Mouse (Mus musculus): ENCODE measurements around the gene Grb2. TPM values are rescaled to one million over a fixed set of nuclear protein-coding genes. Genes with fewer than 3 reads are reported as not detected.

Gene Grb2
- polyA plus RNA-seq, 1 experiment from 2014 or later = 188 TPM

DNA sequence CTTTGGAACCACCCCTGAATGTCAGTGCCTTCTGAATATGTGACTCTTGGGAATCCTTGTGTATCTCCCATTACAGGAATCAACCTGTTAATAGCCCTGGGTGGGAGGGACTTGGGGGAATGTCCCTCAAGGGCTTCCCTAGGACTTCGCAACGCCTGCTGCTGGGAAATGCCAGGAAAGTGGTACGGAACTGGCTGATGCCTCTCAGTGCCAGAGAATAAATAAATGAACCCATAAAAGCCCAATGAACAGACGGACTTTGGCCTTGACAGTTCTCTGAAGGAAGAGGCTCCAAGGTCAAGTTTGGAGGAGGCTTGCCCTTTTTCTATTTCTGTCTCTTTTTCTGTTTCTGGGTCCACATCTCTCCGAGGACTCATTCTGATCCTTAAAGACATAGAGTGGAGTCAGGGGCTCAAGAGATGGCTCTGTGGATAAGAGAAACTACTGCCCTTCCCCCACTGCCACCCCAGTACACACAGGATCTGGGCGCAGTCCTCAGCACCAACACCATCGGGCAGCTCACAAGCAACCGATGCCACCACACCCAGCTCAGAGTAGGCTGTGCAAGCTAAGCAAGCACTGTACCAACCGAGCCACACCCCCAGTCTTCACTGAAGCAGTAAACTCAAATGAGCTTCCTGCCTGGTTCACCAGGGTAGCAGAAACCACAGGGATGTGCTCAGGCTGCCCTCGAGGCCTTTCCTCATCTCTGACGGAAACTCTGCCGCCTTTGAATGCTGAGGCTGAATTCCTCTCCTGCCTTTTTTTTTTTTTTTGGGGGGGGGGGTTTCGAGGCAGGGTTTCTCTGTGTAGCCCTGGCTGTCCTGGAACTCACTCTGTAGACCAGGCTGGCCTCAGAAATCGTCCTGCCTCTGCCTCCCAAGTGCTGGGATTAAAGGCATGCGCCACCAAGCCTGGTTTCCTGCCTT lies 8.3 kb upstream of the Grb2 start:
- Histone ChIP-seq H3K27ac (ENCODE audit: low read length) (no peak overlapping the region), H3K4me2 (ENCODE audit: low read length) (no peak overlapping the region), H3K9ac (replicated peaks; ENCODE audit: low read depth, low read length) (no peak overlapping the region), H3K4me3 (replicated peaks; ENCODE audit: low read length) (no peak overlapping the region), H3K36me3 (ENCODE audit: control insufficient read depth, insufficient read depth) (no peaks in the 10 kb centered on the region), H3K4me1 (replicated peaks; ENCODE audit: control insufficient read depth, insufficient read depth, low read length) (no peaks in the 10 kb centered on the region), H3K27me3 (replicated peaks; ENCODE audit: control insufficient read depth, insufficient read depth, low read length) (no peaks in the 10 kb centered on the region), H3K9me3 (ENCODE audit: control insufficient read depth, low read length) (no peaks in the 10 kb centered on the region)
- ATAC-seq = no peak
- WGBS = 71% methylated on average over 15 of the region's 15 CpGs

DNA sequence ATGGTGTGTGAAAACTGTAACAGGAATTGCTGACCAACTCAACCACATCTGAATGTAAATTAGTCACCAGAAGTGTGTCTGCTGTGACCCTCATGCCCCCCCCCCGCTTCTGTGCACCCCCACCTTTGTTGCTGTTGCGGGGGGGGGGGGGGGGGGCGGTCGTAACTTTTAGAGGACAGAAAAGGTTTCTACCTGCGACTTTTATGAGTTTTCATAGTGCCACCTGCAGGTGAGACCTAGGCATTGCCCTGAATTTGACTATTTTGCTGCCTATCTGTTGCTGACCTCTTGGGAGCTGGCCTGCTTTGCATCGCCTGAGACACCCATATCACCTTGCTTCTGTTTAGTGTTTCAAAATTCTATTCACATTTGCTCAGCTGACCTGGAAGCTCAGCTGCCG lies 6.1 kb upstream of the Grb2 start:
- Histone ChIP-seq H3K4me3 (replicated peaks; ENCODE audit: low read length) (no peak overlapping the region), H3K4me2 (ENCODE audit: low read length) (no peak overlapping the region)
- WGBS = 7% methylated on average over 4 of the region's 7 CpGs

DNA sequence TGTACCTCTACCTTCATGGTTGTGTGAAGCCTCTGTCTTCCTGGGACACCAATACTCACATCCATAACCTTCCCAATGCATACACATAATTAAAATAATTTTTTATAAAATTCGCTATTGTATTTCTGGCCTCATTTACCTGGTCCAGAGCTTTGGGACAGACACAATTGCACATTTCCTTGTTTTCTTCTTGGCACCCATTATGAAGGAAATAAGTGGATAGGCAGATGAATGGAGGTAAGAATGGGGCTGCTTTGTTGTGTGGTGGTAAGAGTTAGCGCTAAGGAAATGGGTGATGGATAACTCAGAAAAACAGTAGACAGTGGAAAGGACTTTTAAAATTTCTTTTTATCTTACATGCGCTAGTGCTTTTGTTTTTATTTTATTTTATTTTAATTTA lies 5.0 kb upstream of the Grb2 start:
- H3K27ac ChIP-seq (ENCODE audit: low read length) = no peak overlapping the region
- H3K9me3 ChIP-seq (ENCODE audit: control insufficient read depth, low read length) = no peaks in the 10 kb centered on the region
- 95% methylated on average over 3 of the region's 3 CpGs for WGBS
- H3K4me1 ChIP-seq (replicated peaks; ENCODE audit: control insufficient read depth, insufficient read depth, low read length) = peaks cover 9% of the 10 kb centered on the region
- ATAC-seq = no peak
- H3K4me2 ChIP-seq (ENCODE audit: low read length) = no peak overlapping the region
- H3K9ac ChIP-seq (replicated peaks; ENCODE audit: low read depth, low read length) = no peak overlapping the region
- no peaks in the 10 kb centered on the region for H3K27me3 ChIP-seq (replicated peaks; ENCODE audit: control insufficient read depth, insufficient read depth, low read length)
- no peaks in the 10 kb centered on the region for H3K36me3 ChIP-seq (ENCODE audit: control insufficient read depth, insufficient read depth)
- H3K4me3 ChIP-seq (replicated peaks; ENCODE audit: low read length) = no peak overlapping the region

More for the DNA sequence above, 6.1 kb upstream of the Grb2 start:
- Histone ChIP-seq H3K27me3 (replicated peaks; ENCODE audit: control insufficient read depth, insufficient read depth, low read length) (no peaks in the 10 kb centered on the region), H3K9ac (replicated peaks; ENCODE audit: low read depth, low read length) (no peak overlapping the region), H3K9me3 (ENCODE audit: control insufficient read depth, low read length) (no peaks in the 10 kb centered on the region), H3K36me3 (ENCODE audit: control insufficient read depth, insufficient read depth) (no peaks in the 10 kb centered on the region), H3K4me1 (replicated peaks; ENCODE audit: control insufficient read depth, insufficient read depth, low read length) (peaks cover 6% of the 10 kb centered on the region), H3K27ac (ENCODE audit: low read length) (no peak overlapping the region)
- ATAC-seq = no peak

DNA sequence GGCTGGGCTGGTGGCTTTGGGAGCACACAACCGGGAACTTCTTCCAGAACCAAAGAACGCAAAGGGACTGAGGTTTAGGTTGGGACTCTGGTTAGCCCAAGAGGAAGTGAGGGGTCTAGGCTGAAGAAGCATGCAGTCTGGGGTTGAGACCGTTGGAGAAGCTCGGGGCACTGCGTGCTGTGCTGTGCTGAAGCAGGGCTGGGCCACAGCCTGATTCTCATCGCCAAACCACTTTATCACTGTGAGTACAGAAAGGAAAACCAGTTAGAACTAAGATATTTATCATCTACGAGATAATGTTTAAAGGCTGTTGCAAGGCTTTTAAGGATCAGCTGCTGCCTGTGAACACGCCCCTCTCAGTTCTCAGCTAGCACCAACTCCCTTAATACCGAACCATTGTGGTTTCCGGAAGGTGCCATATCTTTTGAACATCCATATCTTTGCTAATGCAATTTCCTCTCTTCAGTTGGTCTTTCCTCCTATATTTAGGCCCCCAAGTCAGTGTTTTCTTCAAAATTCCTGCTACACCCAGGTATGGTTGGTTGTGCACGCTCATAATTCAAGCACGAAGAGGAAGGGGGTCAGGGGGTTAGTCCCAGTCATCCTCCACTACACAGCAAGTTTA lies 4.4 kb upstream of the Grb2 start:
- Histone ChIP-seq H3K27ac (ENCODE audit: low read length) (no peak overlapping the region), H3K9me3 (ENCODE audit: control insufficient read depth, low read length) (no peaks in the 10 kb centered on the region), H3K4me3 (replicated peaks; ENCODE audit: low read length) (no peak overlapping the region), H3K27me3 (replicated peaks; ENCODE audit: control insufficient read depth, insufficient read depth, low read length) (no peaks in the 10 kb centered on the region), H3K4me1 (replicated peaks; ENCODE audit: control insufficient read depth, insufficient read depth, low read length) (peaks cover 9% of the 10 kb centered on the region), H3K36me3 (ENCODE audit: control insufficient read depth, insufficient read depth) (no peaks in the 10 kb centered on the region), H3K9ac (replicated peaks; ENCODE audit: low read depth, low read length) (no peak overlapping the region), H3K4me2 (ENCODE audit: low read length) (no peak overlapping the region)
- ATAC-seq = no peak
- 82% methylated on average over 12 of the region's 12 CpGs for WGBS

DNA sequence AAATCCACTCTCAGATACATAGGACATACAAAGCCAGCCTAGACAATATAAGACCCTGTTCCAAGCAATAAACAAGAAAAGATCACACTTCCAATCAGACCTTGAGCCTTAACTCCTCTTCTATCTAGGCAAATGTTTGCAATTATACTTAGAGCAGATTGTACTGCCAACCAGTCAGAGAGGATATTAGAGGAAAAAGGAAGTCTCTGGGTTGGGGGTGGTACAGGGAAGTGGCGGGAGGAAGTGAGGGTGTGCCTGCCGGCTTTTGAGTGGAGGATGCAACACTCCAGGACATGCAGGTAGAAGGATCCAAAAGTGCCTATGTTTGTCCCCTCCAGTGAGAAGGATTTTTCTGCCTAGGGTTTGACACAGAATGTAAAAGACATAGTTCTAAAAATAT lies 3.9 kb upstream of the Grb2 start:
- no peak overlapping the region for H3K4me3 ChIP-seq (replicated peaks; ENCODE audit: low read length)
- no peak overlapping the region for H3K4me2 ChIP-seq (ENCODE audit: low read length)
- H3K27ac ChIP-seq (ENCODE audit: low read length) = no peak overlapping the region
- peaks cover 10% of the 10 kb centered on the region for H3K4me1 ChIP-seq (replicated peaks; ENCODE audit: control insufficient read depth, insufficient read depth, low read length)
- 75% methylated on average over 2 of the region's 2 CpGs for WGBS
- H3K9ac ChIP-seq (replicated peaks; ENCODE audit: low read depth, low read length) = no peak overlapping the region
- H3K27me3 ChIP-seq (replicated peaks; ENCODE audit: control insufficient read depth, insufficient read depth, low read length) = no peaks in the 10 kb centered on the region
- H3K36me3 ChIP-seq (ENCODE audit: control insufficient read depth, insufficient read depth) = no peaks in the 10 kb centered on the region
- ATAC-seq = no peak
- H3K9me3 ChIP-seq (ENCODE audit: control insufficient read depth, low read length) = no peaks in the 10 kb centered on the region

DNA sequence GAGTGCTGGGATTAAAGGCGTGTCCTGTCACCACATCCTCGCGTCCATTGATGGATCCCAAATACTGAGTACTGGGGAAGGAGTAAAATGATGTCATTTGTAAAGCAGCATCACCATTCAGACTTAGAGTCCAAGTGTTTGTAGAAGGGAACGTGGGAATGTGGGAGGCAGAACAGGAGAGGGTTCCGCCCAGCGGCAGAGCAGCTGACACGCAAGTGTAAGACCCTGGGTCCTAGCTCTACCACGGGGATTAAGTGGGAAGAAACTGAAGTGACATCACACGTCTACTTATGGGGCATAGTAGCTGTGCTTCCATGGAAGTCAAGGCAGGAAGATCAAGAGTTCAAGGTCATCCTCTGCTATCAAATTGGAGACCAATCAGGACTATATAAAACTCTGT lies 2.7 kb upstream of the Grb2 start:
- H3K4me2 ChIP-seq (ENCODE audit: low read length) = no peak overlapping the region
- WGBS = 88% methylated on average over 9 of the region's 9 CpGs
- no peak overlapping the region for H3K9ac ChIP-seq (replicated peaks; ENCODE audit: low read depth, low read length)
- H3K27ac ChIP-seq (ENCODE audit: low read length) = no peak overlapping the region
- no peaks in the 10 kb centered on the region for H3K9me3 ChIP-seq (ENCODE audit: control insufficient read depth, low read length)
- H3K27me3 ChIP-seq (replicated peaks; ENCODE audit: control insufficient read depth, insufficient read depth, low read length) = no peaks in the 10 kb centered on the region
- no peak overlapping the region for H3K4me3 ChIP-seq (replicated peaks; ENCODE audit: low read length)
- no peak for ATAC-seq
- H3K4me1 ChIP-seq (replicated peaks; ENCODE audit: control insufficient read depth, insufficient read depth, low read length) = peaks cover 20% of the 10 kb centered on the region
- no peaks in the 10 kb centered on the region for H3K36me3 ChIP-seq (ENCODE audit: control insufficient read depth, insufficient read depth)

- Histone ChIP-seq H3K27ac (ENCODE audit: low read length) (peak overlapping the region; percentile 94), H3K4me1 (replicated peaks; ENCODE audit: control insufficient read depth, insufficient read depth, low read length) (peaks cover 22% of the 10 kb centered on the region), H3K27me3 (replicated peaks; ENCODE audit: control insufficient read depth, insufficient read depth, low read length) (no peaks in the 10 kb centered on the region), H3K9me3 (ENCODE audit: control insufficient read depth, low read length) (no peaks in the 10 kb centered on the region), H3K4me2 (ENCODE audit: low read length) (peak overlapping the region; percentile 70), H3K9ac (replicated peaks; ENCODE audit: low read depth, low read length) (peak overlapping the region; percentile 59; the same call in 1 of the 2 replicates), H3K36me3 (ENCODE audit: control insufficient read depth, insufficient read depth) (no peaks in the 10 kb centered on the region), H3K4me3 (replicated peaks; ENCODE audit: low read length) (peak overlapping the region; percentile 81)
- no peak for ATAC-seq
- 44% methylated on average over 6 of the region's 6 CpGs for WGBS
Measured at GRCm38 (mm10) chr11:115709829-115710559, 1.6 kb upstream of the Grb2 start.

DNA sequence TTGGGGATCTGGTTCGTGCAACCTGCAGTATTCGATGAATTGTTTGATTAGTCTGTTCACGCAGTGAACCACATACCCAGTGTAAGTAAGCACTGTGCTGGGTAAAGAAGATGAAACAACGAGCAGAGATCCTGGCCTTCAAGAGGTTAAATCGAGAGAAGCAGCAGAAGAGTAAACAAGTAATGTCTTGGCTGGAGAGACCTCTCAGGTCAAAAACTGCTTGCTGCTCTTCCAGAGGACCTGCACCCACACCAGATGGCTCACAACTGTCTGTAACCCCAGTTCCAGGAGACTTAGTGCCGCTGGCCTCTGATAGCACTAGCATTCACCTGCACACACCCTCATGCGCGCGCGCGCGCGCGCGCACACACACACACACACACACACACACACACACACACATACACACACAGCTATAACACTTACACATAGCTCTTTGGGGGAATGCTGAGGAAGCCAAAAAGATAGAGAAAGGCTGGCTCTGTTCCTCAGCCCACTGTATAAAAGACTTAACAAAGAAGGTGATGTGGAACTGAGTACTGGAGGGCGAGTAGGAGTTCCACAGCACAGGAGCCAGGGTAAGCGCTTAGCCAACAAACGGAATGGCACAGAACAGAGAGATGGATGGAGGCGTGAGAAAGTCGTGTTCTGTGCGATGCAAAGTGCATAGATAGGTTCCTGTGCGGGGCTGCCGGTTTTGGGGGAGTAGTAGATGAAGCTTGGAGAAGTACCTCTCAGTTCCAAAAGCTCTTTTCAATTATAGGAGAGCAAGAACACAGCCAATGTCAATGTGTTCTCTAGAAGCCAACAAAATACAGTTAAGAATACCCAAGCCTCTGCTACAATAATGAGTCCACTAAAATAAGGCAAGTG lies 795 bp upstream of the Grb2 start:
- Histone ChIP-seq H3K9ac (replicated peaks; ENCODE audit: low read depth, low read length) (peak overlapping the region; percentile 59), H3K4me2 (ENCODE audit: low read length) (peak overlapping the region; percentile 70), H3K27me3 (replicated peaks; ENCODE audit: control insufficient read depth, insufficient read depth, low read length) (no peaks in the 10 kb centered on the region), H3K9me3 (ENCODE audit: control insufficient read depth, low read length) (no peaks in the 10 kb centered on the region), H3K4me3 (replicated peaks; ENCODE audit: low read length) (peak overlapping the region; percentile 81), H3K27ac (ENCODE audit: low read length) (peak overlapping the region; percentile 94), H3K4me1 (replicated peaks; ENCODE audit: control insufficient read depth, insufficient read depth, low read length) (peaks cover 22% of the 10 kb centered on the region), H3K36me3 (ENCODE audit: control insufficient read depth, insufficient read depth) (no peaks in the 10 kb centered on the region)
- WGBS = under 1% methylated on average over 23 of the region's 23 CpGs
- ATAC-seq = peak; percentile 79

All from forebrain, embryonic 16.5 days (tissue).